Mouse (Mus musculus): ENCODE measurements at regions not wholly inside any gene's neighbourhood (a gene's known extent, or its start where the extent isn't known, plus 50 kb on each side); places are given as distances from the start of the nearest gene placed in this dataset.

DNA sequence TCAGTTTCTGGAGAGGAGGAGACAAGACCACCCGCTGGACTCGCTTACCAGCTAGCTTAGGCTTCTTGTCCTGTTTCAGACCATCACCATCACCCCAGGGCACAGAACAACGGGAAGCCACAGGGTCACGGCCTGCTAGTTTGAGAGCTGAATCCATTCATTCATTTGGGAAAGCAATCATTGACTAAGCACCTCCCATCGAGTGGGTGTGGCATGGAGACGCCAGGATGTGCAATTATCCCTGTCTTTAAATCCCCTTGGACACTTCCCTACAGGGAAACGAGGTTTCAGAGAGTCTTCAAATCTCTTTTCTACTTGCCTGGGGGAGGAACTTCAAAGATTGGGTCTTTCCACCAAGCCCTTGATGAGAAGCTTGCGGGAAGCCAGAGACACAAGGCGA is 108.7 kb downstream of the 2410131K14Rik start:
- no peak for DNase-seq (ENCODE audit: low spot score in 2 of 2)

DNA sequence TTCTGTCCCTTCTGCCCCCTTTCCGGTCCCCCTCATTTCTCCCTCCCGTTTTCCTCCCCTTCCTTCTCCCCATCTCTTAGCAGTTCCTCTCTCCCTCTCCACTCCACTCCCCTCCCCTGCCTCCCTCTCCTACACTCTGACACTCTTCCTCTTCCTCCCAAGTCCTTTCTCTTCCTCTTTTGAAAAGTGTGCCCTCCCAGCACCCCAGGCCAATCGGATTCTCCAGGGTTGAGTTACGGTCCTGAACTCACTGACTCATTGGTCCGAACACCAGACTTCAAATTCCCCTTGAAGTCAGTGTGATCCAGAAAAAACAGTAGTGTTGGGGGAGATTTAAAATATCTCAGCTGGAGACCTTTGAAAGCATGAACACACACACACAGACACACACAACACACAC is 109.1 kb downstream of the 2410131K14Rik start:
- no peak for DNase-seq (ENCODE audit: low spot score in 2 of 2)

DNA sequence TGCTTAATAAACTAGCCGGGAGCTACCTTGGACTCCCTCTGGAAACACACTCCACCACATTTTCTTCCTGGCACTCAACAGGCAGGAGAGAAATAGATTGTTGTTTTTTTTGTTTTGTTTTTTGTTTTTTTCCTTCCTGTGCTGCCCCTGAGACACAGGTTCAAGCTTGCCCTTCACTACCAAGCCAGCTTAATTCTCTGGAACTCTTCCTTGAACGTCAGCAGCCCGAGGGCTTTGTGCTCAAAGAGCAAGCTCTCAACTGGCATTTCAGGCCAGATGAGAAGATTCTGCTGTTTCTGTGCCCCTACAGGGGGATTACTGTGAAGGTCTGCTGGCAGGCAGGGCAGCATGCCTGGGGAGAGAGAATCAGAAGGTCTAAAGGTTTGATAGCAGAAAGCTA is 109.8 kb downstream of the 2410131K14Rik start:
- no peak for DNase-seq (ENCODE audit: low spot score in 2 of 2)

DNA sequence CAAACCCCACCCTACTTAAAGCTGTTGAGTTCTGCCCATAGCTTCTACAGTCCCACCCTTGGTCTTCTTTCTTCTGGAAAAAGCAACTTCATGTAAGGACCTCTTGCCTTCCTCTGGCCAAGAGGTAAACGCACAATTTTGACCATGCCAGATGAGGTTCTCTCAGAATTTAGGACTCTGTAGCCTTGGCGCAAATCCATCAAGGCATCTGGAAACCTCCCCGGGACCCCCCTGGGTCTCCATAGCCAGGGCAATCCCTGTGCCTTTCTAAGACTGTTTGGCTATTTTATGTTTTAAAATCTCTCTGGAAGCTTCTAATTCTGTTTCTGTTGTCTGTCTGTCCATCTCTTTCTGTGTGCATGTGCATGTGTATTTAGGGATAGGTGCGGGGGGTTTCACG is 110.3 kb downstream of the 2410131K14Rik start:
- no peak for DNase-seq (ENCODE audit: low spot score in 2 of 2)

DNA sequence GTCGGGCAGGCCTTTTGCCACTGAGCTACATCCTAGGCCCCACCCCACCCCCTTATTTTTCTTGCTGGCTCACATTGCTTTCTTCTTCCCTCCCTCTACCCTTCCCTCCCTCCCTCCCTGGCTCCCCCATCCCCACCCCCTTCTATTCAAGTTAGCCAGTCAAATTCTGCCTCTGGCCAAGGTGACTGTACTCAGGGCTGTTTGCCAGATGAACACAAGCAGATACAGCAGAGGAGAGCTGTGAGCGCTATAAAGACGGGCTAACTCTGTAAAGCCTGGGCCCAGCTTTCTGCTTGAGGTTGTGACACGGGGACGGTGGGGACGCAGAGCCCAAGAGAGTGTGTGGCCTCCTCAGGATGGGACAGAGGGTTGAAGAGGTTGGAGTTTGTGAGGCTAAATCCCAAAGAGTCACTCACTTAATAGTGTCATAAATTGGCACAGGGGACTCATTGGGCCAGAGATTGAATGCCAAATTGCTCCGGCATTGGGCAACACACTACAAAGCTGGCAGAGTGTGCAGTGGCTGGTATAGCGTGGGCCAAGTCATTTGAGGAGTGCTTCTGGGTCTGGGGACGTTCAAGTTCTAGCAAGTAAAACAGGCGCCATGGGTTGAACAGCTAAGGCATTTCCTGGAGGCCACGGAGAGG is 110.8 kb downstream of the 2410131K14Rik start:
- DNase-seq (ENCODE audit: low spot score in 2 of 2), result no peak

DNA sequence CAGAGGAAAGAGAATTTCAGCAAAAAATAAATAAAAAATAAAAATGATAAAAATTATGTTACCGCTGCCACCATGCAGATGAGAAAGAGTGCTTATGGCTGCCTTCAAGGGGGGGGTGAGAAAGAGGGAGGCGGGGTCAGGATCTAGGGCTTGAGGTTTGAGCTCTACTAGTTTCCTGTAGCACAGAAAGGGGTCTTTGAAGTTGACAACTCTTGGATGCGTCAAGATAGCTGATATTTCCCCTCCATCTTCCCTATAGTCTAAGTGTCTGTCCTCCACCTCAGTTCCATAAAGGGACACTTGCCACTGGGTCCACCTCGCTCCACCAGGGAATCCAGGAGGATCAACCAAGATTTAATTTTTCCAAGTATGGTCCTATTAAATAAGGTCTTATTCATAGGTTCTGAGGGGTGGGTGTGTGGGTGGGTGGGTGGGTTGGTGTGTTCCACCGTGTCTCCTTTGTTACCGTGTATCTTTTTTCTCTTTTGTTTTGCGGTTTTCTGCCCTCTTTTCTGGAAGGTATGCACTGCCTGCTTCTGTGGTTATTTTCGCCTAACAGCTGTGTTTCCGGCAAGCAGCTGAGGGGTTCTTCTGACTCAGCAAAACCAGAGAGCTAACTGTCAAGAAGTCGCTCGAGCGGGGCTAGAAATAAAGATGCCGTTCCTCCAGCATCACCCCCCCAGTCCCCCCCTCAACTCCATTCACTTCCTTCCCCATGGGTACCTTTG is 114.8 kb downstream of the 2410131K14Rik start:
- DNase-seq (ENCODE audit: low spot score in 2 of 2), result no peak

DNA sequence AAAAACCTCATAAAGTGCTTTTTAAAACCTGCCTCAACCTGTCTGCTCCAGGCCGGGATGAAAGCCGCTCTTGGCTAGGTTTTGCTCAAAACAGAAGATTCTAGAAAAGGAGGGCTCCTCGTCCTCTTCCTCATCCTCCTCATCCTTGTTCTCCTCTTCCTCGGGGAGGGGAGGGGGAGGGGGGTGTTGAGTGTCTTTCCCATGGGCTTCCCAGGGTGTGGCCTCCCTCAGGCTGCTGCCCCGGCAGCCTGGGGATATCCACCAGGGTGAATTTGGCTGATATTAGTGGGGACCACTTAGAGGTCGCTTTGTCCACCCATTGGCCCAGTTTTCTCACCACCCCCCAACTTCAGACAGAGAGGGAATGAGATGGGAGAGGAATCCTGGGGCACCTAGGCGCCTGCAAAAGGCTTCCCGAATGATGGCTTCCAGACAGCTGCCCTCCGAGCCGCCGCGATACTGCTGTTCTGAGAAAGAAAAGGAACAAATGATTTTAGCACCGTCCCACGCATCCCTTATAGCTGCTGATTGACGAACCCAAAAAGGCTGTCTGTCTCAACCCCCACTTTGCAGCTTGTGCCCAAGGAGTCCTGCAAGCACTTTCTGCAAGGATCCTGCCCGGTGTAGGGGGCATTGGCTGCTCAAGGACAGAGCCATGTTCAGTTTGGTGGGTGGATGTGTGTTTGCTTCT is 115.5 kb downstream of the 2410131K14Rik start:
- no peak for DNase-seq (ENCODE audit: low spot score in 2 of 2)

DNA sequence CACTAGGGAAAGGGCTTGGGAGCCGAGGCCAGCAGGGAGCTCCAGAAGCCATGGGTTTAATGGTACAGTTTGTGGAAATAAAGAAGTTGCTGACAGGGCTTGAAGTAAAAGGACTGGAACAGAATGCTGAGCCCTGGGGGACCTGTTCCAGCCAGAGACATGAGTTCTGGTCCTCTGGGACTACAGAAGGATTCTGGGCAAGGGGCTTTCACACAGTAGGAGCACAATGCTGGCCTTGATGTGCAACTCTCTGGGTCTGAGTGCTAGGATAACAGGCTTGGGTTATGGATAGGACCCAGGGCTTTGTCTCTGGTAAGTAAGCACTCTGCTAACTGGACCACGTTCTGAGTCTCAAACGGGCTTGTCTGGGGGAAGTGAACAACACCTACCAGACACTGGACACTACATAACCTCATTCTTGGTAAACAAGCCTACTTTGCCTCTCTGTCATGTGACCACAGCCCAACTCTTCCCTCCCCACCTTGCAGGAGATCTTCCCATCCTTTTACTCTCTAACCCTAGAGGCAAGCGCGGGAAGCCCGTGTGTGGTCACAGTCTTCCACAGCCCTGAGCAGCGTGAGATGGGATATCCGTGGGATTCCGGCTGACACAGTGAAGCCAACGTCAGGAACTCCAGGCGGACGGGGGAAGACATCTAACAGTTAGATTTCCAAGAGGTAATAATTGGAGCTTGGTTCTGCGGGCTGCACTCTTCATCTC is 116.3 kb downstream of the 2410131K14Rik start:
- no peak for DNase-seq (ENCODE audit: low spot score in 2 of 2)

DNA sequence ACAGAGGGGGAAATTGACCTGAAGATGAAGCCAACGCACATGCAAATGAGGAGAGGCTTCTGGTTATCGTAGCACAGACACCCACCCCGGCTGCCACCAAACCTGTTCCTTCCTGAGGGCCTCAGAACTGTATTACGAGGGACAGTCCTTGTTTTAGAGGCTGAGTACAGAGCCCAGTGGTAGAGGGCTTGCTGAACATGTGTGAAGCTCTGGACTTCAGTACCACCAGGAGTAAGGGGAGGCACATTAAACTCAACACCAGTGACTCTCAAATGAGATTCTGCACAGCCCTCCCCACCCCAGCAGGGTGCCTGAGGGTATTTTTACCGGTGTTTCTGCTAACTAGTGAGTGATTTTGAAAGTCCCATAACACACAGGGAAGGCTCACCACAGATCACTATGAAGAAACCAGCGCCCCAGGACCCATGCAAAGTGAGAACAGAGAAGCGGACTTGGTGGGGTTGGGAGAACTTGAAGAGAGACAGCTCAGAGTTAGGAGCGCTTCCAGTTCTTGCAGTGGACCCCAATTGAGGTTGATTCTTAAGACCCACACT is 116.9 kb downstream of the 2410131K14Rik start:
- DNase-seq (ENCODE audit: low spot score in 2 of 2), result no peak

DNA sequence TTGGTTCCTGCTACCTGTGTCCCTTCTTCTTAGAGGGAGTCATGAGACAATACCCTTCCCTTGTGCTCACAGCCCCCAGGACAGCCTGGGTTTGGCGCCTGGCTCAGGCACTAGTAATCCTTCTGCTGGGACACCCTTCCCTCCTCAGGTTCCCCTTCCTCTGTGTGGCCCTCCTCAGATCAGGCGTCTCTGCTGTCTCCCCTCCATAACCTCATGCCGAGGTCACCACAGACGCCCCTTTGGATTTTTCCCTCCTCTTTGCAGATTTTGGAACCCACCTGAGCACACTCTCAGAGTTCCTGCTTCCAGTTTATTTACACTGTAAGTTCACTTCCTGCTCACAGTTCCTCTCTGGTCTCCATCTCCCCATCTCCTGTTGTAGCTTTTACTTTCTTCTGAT is 117.7 kb downstream of the 2410131K14Rik start:
- no peak for DNase-seq (ENCODE audit: low spot score in 2 of 2)

DNA sequence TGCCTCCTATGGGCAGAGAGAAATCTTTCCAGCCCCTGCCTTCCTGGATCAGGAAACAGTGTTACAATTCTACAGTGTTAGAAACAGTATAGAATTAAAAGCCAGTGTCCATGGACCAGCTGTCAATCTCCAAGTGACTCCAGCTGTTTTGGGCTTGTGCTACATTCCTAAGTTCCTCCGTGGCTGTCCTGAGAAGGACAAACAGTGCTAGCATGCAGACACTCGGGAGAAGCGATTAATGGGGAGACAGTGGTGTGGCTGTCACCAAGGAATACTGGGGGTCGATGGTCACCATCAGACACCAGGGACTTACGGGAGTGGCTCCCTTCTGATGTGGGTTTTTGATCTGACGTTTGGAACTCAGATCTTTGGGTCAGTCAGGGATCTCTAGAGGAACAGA is 118.1 kb downstream of the 2410131K14Rik start:
- no peak for DNase-seq (ENCODE audit: low spot score in 2 of 2)

DNA sequence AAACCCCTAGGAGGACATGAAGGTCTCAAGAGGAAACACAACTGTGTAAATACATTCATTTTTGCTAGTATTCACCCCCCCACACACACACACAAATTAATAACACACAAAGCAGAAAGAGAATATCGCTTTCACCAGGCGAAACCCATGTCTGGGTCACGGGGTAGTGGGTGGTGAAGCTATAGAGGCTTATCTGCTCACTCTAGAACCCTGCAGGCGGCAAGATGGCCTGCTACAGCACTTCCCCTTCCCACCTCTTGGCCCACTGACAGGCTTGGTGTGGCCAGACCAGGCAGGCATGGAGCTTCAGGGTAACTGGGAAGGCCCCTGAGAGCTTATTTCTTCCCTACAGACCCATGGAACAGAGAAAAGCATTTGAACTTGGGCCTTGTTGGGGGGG is 119.6 kb downstream of the 2410131K14Rik start:
- DNase-seq (ENCODE audit: low spot score in 2 of 2), result no peak

DNA sequence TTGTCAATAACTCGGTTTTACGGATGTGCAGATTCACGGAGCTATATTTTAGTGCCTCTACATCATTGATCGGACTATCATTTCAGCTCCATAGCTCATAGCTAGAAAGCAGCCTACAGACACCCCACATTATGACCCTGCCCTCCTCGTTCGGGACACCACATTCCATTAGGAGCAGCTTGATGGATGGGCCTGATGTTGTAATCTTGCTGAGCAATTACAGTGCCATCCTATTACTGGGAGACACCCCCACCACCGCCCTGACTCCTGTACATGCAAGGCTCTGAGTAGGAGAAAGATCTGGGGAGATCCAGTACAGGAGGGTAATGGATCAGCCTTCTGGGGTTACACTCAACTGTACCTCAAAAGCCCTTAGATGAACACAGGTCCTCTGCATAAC is 120.2 kb downstream of the 2410131K14Rik start:
- DNase-seq (ENCODE audit: low spot score in 2 of 2), result no peak

DNA sequence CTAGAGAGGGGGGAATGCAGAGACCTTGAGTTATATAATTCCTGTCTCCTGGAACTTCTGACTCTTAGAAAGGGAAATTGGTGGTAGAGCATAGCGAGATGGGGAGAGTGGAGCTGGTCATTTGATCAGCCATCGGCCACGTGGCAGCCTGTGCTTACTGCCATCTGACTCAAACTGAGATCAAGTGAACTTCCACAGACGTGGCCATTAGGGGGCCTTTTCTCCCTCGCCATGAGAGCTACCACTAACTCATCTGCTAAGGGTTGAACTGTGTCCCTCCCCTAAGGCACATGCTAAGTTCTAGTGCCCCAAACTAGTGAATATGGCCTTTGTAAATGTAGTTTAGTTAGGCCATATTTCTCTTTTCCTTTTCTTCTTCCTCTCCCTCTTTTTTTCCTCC is 120.6 kb downstream of the 2410131K14Rik start:
- DNase-seq (ENCODE audit: low spot score in 2 of 2), result no peak

DNA sequence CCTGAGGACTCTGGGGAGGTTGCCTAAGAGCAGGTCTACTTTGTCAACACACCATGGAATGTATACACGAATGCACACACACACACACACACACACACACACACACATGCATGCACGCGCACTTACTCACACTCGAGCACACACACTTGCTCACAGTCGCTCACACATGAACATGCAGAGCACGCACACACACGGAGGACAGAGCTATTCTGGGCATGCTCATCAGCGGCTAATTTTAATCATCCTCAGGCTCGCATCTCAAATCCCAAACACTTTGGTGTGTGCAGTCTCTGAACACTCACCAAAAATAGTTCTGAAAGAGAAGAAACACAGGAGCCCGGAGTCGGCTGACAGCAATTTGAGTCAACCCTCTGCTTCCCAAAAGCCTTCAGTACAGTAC is 122.0 kb downstream of the 2410131K14Rik start:
- DNase-seq (ENCODE audit: low spot score in 2 of 2), result no peak

DNA sequence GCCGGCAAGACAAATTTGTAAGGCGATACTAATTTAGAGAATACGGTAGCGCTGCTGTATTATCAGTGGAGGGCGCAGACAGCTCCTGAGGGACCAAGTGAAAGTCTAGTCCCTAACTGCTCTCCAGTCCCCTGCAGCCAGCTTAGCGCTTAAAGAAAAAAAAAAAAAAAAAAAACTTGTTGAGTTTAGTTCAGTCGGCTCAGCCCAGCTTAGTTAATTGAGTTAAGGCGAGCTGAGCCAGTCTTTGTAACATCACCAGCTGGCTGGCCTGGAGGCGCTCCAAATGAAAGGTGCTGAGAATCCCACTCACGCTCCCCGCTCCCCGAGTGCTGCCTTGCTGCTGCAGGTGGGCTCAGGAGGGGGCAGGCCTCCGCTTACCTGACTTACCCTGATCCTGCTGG is 128.6 kb downstream of the 2410131K14Rik start:
- DNase-seq (ENCODE audit: low spot score in 2 of 2), result no peak

DNA sequence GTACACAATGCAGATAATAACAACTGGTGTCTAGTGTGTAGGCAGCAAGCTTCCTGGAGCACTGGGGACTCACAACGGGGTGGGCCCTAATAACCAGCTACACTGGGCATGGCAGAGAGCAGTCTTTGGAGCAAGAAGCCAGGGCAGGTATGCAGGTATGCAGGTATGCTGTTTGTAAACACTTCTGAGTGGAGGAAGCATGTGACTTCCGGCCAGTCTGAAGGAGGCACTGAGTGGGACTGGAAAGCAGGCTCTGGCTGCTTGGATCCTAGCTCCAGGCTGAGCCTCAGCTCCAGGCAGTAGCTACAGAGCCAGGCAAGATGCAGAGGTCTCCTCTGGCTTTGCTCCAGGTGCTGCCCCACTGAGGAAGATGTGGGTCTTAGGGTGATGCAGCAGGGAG is 129.9 kb downstream of the 2410131K14Rik start:
- no peak for DNase-seq (ENCODE audit: low spot score in 2 of 2)

DNA sequence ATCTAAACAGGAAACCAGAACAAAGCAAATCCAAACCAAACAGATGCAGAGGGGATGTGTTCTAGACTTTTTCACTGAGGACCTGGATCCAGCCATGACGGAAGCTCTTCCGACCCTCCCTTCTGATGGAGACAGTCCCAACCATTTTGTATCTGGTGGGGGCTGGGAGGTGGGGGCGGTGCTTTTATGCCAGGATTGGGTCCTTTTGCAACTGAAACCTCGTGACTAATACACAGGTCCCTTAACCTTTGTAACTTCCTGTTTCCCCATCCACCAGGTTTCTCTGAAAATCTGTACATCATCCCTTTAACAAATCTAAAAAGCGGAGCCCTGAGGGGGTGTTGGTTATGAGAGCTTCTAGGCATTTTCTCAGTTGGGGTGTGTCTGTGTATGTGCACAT is 130.9 kb downstream of the 2410131K14Rik start:
- DNase-seq (ENCODE audit: low spot score in 2 of 2), result no peak

DNA sequence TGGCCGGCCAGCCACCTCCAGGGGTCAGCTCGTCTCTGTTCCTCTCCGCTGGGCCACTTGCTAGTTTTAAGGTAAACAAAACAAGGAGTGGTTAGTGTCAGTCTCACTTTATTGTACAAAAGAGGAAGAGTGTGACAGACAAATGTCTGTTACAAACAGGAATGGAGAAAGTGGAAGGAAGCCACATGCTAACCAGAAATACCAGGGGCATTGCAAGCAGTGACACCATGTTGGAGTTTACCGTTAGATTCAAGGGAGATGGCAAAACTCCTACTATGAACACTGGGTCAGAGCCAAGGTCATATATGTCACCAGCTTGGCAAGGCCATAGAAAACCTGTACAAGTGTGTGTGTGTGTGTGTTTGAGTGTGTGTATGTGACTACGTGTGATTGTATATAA is 131.5 kb downstream of the 2410131K14Rik start:
- DNase-seq (ENCODE audit: low spot score in 2 of 2), result no peak

DNA sequence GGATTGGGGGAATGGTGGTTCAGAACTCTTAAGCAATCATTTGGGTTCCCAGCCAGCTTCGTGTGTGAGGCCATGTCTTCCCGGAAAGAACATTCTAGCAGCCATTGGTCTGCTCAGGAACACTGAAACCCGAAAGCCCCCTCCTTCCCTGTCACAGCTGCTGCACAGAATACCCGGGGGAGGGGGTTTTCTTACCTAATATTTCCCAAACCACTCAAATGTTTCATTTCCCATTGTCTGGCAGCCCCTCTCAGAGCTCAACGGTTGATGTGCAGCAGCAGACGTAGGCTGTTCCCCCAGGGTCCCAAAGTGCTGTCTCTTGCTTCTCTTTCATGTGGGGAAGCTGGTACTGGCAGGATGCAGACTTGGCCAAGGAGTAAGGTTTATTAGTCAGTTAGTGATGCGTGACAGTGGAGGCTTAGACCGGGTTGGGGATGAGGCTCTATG is 132.4 kb downstream of the 2410131K14Rik start:
- no peak for DNase-seq (ENCODE audit: low spot score in 2 of 2)

DNA sequence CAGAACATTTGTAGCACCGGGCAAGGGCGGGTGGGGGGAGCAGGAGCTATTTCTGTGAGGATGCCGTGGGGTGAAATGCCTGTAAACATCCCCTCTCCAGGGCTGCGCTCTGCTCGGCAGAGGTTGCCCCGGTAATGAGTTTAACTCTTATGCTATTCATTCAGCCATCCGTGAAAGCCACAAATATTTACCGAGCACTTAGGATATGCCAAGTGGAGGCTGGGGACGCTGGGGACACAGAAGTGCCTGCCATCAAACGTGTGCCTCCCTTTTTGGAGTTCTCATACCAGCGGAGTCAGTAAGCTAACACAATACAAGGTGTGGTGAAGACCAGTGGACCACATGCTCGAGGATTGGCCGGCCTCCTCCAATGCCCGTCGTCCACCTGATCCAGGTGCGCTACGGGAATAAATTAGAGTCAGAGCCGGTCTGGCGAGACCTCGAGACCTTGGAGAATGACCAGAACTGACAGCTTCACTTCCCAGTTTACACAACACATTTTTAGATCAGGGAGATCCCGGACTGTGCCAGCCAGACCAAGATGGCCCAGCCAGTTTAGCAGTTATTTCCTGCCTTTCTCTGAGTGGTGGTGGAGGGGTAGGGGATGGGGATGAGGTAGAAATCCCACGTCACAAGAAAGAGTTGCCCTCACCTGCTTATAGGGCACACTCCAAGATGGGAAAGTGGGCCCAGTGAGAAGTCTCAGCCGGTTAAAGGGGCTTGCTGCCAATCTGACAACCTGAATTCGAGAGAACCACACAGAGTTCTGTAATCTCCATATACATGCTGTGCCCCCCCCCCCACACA is 134.4 kb downstream of the 2410131K14Rik start:
- peak in 1 of 2 experiments; percentile 27 for DNase-seq (ENCODE audit: low spot score in 2 of 2)

All from urinary bladder, adult 18-20 months (tissue).